Mouse (Mus musculus) macrophage (primary cell): ENCODE measurements around the gene Plekhg6. TPM values are rescaled to one million over a fixed set of nuclear protein-coding genes. Genes with fewer than 3 reads are reported as not detected.

Experiments used
- H3K27ac ChIP-seq: fragments of 350-480 bp; formaldehyde crosslinking; 2 replicates; pipeline ENCODE4 v1.9.0; 2021
- H3K36me3 ChIP-seq: fragments of 350-480 bp; formaldehyde crosslinking; 2 replicates; pipeline ENCODE4 v1.9.0; 2021; ENCODE audit errors: inconsistent target
- H3K4me3 ChIP-seq: fragments of 350-480 bp; formaldehyde crosslinking; 2 replicates; pipeline ENCODE4 v1.9.0; 2021; ENCODE audit errors: inconsistent target
- H3K79me2 ChIP-seq: fragments of 350-480 bp; formaldehyde crosslinking; 2 replicates; pipeline ENCODE4 v1.9.0; 2021; ENCODE audit errors: inconsistent target
- WGBS: methylation state at CpG from one replicate; pipeline ENCODE4 v1.1.7; 2026; ENCODE audit warnings: inconsistent platforms; ENCODE audit not compliant: missing documents; 5-methylcytosine and 5-hydroxymethylcytosine counted together
- polyA plus RNA-seq: library from polyadenylated mRNA; stranded (reverse); fragments of 250-400 nt; gene quantifications from 3 replicates; pipeline ENCODE4 v1.2.4, GENCODE M21; 2018; ENCODE audit warnings: inconsistent platforms

Plekhg6 gene
- polyA plus RNA-seq, 1 experiment from 2014 or later: not detected

DNA sequence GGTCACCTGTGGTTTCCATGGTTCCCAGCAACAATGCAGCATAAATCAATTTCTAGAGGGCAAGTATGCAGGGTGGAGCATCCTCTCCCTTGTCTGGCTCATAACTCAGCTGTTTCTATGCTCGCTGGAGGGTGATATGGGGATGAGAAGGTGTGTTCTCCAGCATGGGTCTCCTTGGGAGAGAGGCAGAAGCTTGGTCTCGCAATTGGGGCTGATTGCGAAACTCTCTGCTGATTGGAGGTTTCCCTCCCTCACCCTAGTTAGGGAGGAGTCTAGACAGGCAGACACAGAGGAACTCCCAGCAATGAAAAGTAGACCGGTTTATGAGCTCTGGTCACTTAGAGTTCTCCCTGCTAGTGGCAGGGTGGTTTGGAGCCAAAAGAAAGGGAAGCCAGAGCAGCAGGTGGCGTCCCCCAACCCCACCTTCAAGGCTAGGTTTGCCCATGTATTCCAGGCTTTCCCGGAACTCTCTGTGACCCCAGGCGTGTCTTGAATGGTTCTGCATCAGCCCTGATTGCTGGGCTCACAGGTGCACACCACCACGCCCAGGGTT, 30.5 kb upstream of the Plekhg6 start:
- Histone ChIP-seq H3K4me3 (no peak overlapping the region), H3K79me2 (no peaks in the 10 kb centered on the region), H3K27ac (no peak overlapping the region), H3K36me3 (no peaks in the 10 kb centered on the region)
- 26% methylated on average over 8 of the region's 8 CpGs for WGBS

DNA sequence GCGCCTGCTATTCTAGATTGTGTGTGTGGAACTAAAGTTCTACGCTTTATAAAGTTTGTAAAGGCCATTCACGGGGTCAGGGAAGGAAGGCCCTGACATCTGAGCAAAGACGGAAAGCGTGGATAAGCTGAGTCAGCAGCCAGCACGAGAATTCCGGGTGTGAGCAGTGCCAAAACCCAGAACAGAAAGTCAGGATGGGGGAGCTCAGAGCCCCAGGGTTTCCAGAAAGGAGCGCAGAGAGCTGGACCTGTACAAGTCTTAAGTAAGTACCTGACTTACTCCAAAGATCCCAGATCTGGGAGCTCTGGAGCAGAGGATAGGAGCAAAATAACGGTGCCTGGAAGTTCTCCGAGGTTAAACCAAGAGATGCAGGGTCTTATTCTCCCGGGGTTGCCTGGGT, 30.0 kb upstream of the Plekhg6 start:
- Histone ChIP-seq H3K4me3 (no peak overlapping the region), H3K27ac (no peak overlapping the region), H3K79me2 (no peaks in the 10 kb centered on the region), H3K36me3 (no peaks in the 10 kb centered on the region)
- 60% methylated on average over 11 of the region's 11 CpGs for WGBS

DNA sequence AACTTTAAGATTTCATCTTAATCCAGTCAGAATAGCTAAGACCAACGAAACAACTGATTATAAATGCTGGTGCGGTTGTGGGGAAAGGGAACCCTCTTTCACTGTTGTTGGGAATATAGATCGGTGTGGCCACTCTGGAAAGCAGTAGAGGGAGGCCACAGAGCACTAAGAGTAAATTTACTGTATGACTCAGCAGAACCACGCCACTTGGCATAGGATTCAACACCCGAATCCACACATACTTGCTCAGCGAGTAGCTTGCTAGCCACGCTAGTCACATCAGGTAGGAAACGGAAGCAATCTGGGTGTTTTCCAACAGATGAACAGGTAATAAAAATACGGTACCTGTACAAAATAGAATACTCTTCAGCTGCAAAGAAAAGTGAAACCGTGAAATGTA, 27.1 kb upstream of the Plekhg6 start:
- 85% methylated on average over 10 of the region's 10 CpGs for WGBS
- Histone ChIP-seq H3K27ac (no peak overlapping the region), H3K79me2 (no peaks in the 10 kb centered on the region), H3K36me3 (no peaks in the 10 kb centered on the region), H3K4me3 (no peak overlapping the region)

DNA sequence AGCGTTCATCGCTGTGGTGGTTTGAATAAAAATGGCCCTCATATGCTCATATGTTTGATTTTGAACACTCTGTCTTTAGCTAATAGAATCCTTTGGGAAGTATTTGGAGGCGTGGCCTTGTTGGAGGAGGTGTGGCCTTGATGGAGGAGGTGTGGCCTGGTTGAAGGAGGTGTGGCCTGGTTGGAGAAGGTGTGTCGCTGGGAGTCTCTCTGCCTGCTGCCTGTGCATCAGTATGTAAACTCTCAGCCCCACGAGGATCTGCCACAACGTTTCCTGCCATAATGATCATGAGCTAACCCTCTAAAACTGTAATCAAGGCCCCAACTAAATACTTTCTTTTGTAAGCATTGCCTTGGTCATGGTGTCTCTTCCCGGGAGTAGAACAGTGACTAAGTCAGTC, 26.6 kb upstream of the Plekhg6 start:
- Histone ChIP-seq H3K4me3 (no peak overlapping the region), H3K36me3 (no peaks in the 10 kb centered on the region), H3K27ac (no peak overlapping the region), H3K79me2 (no peaks in the 10 kb centered on the region)
- 86% methylated on average over 7 of the region's 7 CpGs for WGBS

DNA sequence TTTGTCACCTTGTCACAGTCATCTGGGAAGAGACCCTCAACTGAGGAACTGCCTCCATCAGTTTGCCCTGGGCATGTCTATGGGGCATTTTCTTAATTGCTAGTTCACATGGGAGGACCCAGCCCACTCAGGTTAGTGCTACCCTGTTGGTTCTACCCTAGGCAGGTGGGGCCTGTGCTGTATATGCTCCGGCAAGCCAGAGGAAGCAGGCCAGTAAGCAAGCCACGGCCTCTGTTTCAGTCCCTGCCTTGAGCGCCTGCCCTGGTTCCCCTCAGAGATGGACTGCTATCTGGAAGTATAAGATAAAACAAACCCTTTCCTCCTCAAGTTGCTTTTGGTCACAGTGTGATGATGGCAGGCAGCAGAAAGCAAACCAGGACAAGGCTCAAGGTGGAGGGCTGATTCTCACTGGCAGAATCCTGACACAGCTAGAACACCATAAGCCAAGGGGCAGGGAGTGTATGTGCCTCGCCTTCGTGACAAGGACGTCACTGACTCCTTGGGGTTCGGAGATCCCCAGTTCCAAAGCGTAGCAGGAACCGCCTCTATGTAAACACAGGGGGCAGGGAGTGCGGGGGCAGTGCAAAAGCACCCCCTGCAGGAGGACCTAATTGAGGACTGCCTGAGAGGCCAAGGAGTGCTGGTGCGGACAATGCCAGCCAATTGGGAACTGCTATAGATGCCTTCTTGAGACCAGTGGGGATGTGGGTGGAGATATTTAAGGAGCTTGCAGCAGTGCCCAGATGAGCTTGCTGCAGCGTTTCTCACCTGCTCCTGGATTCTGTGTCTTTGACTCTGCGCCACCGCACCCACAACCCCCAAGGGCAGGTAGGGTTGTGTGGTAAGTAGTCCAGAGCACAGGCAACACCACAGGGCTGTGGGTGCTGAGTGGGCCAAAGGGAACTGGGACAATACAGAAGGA, 25.1 kb upstream of the Plekhg6 start:
- H3K79me2 ChIP-seq: no peaks in the 10 kb centered on the region
- no peaks in the 10 kb centered on the region for H3K36me3 ChIP-seq
- H3K27ac ChIP-seq: no peak overlapping the region
- 94% methylated on average over 14 of the region's 14 CpGs for WGBS
- no peak overlapping the region for H3K4me3 ChIP-seq

DNA sequence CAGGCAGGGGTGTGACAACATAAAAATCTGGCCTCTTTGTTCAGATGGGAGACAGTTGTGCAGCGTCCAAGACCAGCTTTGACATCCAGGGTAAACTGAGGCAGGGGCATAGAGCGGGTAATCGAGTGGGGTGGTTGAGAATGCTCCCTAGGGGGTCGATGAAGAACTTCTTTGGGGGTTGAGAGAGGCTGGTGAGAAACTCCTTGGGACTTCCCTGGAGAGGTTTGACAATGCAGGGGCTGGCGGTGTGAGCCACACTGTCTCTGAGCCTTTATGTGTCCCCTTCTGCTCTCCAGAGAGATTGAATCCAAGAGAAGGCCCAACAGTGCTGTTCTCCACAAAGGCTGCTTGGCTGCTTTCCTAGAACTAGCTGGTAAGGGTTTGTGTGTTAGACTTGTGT, 9.3 kb upstream of the Plekhg6 start:
- 86% methylated on average over 5 of the region's 5 CpGs for WGBS
- H3K27ac ChIP-seq: no peak overlapping the region
- no peaks in the 10 kb centered on the region for H3K79me2 ChIP-seq
- no peaks in the 10 kb centered on the region for H3K36me3 ChIP-seq
- H3K4me3 ChIP-seq: no peak overlapping the region

DNA sequence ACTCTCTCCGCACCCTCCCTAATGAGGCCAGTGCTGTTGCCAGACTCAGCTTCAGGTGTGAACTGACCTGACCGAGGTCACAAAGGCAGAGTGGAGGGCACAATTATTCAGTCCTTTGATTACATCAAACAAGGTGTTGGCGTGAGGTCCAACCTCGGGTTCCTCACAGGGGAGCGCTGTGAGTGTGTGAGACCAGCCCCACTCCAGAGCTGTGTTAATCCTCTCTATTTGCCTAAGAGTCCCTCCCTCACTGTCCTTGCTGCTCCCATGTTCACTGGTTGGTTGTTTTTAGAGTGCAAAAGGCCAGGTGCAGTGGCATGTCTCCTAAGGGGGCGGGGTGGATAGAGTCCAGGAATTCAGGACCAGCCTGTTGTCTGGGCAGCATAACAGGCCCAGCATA, 5.5 kb upstream of the Plekhg6 start:
- no peak overlapping the region for H3K27ac ChIP-seq
- no peak overlapping the region for H3K4me3 ChIP-seq
- WGBS: 93% methylated on average over 6 of the region's 6 CpGs
- no peaks in the 10 kb centered on the region for H3K36me3 ChIP-seq
- no peaks in the 10 kb centered on the region for H3K79me2 ChIP-seq

DNA sequence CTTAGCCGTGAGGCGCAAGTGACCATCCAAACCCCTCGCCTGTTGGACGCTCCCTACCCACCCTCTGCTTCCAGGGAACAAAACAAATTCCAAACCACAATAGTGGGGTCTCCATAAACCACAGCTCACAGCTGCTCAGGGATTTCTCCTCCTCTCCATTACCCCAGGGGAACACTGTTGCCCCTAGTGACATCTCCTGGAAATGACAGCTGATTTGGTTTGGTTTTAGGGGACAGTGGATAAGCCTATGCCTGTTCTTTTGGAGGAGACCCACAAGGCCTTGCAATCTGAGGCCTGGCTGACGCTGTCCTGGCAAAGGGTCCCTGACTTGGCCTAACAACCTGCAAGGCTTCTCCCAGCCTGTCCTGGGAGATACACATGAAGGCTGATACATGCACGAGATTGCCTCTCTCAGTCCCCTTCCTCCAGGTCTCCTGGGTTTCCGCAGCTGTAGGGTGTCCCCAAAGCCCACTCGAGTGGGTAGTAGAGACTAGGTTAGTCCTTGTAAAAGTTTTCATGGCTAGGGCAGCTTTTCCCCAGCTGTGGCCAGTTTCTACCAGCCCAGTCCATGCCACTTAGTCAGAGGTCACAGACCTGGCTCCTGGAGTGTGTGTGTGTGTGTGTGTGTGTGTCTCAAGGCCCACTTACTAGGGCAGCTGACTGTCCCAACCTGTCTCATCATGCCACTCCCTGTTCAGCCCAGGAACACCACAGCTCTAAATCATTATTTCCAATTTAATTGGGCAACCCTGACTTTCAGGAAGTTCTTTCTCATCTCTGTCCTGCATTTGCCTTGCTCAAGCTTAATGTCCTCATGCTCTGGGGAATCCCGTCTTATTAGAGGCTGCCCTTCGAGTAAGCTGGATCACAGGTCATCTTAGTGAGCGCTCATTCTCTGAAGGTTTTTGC, 4.7 kb upstream of the Plekhg6 start:
- Histone ChIP-seq H3K36me3 (no peaks in the 10 kb centered on the region), H3K79me2 (no peaks in the 10 kb centered on the region), H3K4me3 (no peak overlapping the region), H3K27ac (no peak overlapping the region)
- 79% methylated on average over 11 of the region's 11 CpGs for WGBS

DNA sequence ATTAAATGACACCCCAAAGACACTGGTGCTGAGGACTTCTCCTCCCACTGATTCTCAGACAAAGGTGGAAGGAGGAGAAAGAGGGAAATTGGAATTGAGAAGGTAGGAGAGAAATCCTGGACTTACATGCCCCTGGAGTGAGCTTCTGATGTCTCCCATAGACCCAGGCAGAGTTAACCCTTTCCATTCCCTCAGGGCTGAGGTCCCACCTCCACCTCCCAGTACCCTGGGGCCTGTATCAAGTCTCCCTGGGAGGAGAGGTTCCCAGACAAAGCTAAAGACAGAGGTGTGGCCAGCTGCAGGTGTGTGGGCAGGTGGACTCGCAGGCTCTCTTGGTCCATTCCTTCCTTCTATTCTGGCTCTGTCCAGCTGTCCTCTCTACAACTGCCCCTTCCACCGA, 1.4 kb upstream of the Plekhg6 start:
- Histone ChIP-seq H3K36me3 (no peaks in the 10 kb centered on the region), H3K27ac (no peak overlapping the region), H3K79me2 (no peaks in the 10 kb centered on the region), H3K4me3 (no peak overlapping the region)
- 100% methylated on average over 2 of the region's 2 CpGs for WGBS

DNA sequence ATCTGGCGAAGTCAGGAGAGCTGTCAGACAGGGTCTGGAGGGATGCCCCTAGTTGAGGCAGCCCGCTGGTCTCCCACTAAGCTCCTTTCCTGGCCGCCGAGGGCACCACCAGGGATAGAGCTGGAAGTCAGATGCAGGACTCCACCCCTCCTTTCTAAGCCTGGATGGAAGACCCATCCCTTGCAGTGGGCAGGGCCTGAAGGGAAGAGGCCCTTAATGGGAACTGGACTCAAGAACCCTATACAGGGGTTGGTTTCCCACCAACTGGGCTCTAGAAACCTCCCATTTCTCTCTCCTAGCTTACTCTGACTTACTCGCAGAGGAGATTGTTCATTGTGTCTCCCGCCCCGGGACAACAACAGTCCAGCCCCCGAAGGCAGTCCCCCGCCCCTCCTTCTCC, 812 bp downstream of the Plekhg6 start:
- 37% methylated on average over 8 of the region's 9 CpGs for WGBS
- no peak overlapping the region for H3K4me3 ChIP-seq

DNA sequence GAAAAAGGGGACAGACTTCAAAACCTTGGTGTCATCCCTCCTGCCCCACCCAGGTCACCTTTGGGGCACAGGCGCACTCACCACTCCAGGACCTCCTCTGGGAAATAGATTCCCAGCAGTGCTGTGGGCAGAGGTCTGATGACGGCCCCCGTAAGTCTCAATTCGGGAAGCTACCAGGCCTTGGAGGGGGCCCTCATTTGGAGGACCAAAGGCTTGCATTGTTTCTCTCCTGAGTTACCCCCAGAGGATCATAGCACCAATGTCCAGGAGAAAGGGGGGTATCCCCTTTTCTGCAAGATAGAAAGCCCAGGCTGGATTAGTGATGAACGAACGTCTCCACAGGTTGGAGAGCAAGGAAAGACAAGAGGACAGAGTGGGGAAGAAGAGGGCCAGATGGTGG, 2.0 kb downstream of the Plekhg6 start:
- H3K36me3 ChIP-seq: no peaks in the 10 kb centered on the region
- no peaks in the 10 kb centered on the region for H3K79me2 ChIP-seq
- no peak overlapping the region for H3K4me3 ChIP-seq
- H3K27ac ChIP-seq: no peak overlapping the region
- 72% methylated on average over 6 of the region's 6 CpGs for WGBS

More for the DNA sequence above, 812 bp downstream of the Plekhg6 start:
- H3K27ac ChIP-seq: no peak overlapping the region
- H3K36me3 ChIP-seq: no peaks in the 10 kb centered on the region
- no peaks in the 10 kb centered on the region for H3K79me2 ChIP-seq

DNA sequence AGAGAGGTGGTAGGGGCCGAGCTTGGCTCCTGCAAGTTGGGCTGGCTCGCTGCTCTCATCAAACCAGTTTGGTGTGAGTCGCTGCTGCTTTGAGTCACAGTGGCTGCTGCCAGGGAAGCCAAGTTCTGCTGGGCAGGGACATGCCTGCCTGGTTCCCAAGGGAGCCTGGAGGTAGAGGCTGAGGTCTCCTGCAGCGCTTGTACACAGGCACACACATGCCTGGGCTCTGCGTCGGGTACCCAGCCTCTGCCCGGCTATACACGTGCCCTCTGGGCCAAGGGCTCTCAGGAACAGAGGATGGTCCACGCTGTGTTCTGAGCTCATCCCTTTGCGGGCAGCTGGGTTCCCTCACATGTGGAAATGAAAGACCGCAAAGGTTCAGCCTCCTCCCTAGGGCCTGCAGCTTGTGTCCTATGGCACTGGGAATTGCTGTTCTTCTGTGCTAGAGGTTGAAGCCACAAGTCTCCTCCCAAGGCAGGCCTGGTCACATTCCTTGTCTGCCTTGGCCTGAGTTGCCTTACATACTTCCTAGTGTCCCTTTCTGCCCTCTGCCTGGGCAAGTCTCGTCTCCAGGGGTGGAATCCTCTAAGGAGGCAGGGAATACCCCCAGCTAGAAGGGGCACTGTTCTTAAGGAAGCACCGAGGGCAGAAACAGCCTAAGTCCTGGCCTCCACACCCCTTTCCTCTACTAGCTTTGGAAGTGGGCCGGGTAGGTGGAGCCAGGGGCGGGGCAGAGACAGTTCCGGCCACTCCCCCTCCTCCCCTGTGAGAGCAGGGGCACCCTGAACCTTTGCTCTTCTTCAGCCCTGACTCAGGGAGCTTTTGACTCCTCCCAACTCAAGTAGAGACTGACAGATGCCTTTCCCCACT, 2.8 kb downstream of the Plekhg6 start:
- Histone ChIP-seq H3K4me3 (no peak overlapping the region), H3K36me3 (no peaks in the 10 kb centered on the region), H3K79me2 (no peaks in the 10 kb centered on the region), H3K27ac (no peak overlapping the region)
- WGBS: 59% methylated on average over 16 of the region's 16 CpGs

DNA sequence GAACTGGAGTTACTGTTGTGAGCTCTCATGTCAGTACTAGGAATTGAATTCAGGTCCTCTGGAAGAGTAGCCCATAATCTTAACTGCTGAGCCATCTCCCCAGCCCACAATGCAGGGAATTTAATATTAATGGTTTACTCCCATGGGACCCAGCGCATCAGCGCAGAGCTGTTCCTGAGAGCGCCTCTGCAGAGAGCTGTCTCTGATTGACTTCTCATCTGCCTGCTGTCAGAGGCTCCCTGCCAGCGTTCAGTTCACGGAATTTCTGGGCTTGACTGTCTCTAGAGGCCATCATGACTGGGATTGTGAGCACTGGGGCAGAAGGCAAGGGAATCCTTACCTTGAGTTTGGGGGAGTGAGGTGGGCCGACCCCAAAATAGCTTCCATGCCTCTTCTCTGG, 3.6 kb downstream of the Plekhg6 start:
- H3K4me3 ChIP-seq: no peak overlapping the region
- no peak overlapping the region for H3K27ac ChIP-seq
- WGBS: 100% methylated on average over 6 of the region's 6 CpGs
- no peaks in the 10 kb centered on the region for H3K36me3 ChIP-seq
- H3K79me2 ChIP-seq: no peaks in the 10 kb centered on the region

DNA sequence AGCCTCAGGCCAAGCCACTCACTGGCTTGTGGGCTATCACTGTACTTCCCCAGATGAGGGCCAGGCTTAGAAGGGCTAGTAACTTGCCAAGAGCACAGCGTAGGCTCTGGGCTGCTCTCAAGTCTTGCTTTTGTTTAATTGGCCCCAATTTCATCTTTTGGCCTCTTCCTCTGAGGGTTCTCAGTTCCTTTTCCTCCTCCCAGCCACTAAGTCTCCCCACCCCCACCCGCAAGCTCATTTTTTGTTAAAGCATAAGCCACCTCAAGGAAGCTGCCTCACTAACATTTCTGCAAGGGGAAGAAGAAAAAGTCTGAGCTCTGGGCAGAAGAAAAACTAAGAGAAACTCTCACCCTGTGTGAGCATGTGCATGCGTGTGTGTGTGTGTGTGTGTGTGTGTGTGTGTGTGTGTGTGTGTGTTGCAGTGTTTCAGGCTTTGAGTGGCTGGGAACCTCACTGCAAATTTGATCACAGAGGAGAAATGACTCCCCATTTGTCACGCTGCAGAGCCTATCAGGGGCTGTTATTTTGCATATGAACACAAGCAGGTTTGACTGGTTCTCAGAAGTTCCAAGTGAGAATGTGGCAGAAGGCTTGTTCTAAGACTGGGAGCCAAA, 12.7 kb downstream of the Plekhg6 start:
- no peaks in the 10 kb centered on the region for H3K79me2 ChIP-seq
- H3K27ac ChIP-seq: peak overlapping the region; percentile 86
- 0% methylated on average over 4 of the region's 4 CpGs for WGBS
- no peak overlapping the region for H3K4me3 ChIP-seq
- 0 out of 2 replicates have a peak, but pooled peaks cover 1% of the 10 kb centered on the region for H3K36me3 ChIP-seq
